ENCODE assay signal across 1 mouse cellular context in the genomic region with DNA sequence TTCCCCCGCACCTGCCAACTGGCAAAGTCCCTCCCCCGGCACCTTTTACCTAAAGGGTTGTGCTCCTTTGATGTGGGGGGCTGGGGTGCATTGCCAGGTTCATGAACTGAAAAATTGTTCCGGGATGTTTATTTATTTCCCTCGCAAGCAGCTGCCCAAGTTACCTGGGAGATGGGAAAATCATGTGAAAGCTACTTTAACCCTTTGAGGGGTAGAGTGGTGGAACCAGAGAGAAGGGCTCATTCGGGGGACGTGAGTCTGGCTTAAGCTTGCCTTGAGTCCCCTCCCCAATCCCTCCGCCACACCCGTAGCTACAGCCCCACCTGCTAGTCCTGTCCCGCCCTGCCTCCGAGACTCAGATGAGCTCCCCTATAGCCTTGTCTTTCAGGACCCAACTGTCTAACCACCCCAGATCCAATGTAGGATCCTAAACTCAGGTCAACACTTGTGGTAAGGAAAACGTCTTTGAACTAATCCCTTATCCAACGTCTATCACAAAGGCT.
TF ChIP-seq lines count a peak whose summit lies in the region.

No protein-coding gene starts in this region.

TF ChIP-seq in MEL, 35 proteins besides CTCF, POLR2A, EP300 and RAD21:
- TF ChIP-seq USF2 (IDR thresholded peaks at IDR 0.05; ENCODE audit: borderline replicate concordance in 1 of 2, insufficient read depth in 1 of 2, low read depth in 1 of 2, low read length in 2 of 2) (no peak), RCOR1 (IDR thresholded peaks at IDR 0.05; ENCODE audit: low read depth, low read length) (0 out of 2 replicates have a peak, but pooled peaks have one; percentile 19), HCFC1 (IDR thresholded peaks at IDR 0.05; ENCODE audit: low read depth, low read length) (no peak), KAT2A (conservative IDR thresholded peaks at IDR 0.05; ENCODE audit: low read depth, low read length) (no peak), E2F4 (IDR thresholded peaks at IDR 0.05; ENCODE audit: borderline replicate concordance, low read depth, low read length) (no peak), ELF1 (IDR thresholded peaks at IDR 0.05; ENCODE audit: low read depth, low read length) (no peak), CHD1 (IDR thresholded peaks at IDR 0.05; ENCODE audit: low read depth, low read length) (no peak), MAZ (IDR thresholded peaks at IDR 0.05; ENCODE audit: low read depth, low read length) (0 out of 2 replicates have a peak, but pooled peaks have one; percentile 16), MYC (IDR thresholded peaks at IDR 0.05; ENCODE audit: low read depth, low read length) (no peak), TBP (IDR thresholded peaks at IDR 0.05; ENCODE audit: low read depth, low read length) (0 out of 2 replicates have a peak, but pooled peaks have one; percentile 22), GATA1 (IDR thresholded peaks at IDR 0.05; ENCODE audit: low read depth, low read length) (no peak), USF1 (IDR thresholded peaks at IDR 0.05; ENCODE audit: low read depth, low read length) (no peak), TAL1 (IDR thresholded peaks at IDR 0.05; ENCODE audit: low read length) (no peak), MXI1 (IDR thresholded peaks at IDR 0.05; ENCODE audit: low read depth, low read length) (peak; percentile 55; the same call in 1 of the 2 replicates), BHLHE40 (IDR thresholded peaks at IDR 0.05; ENCODE audit: borderline replicate concordance, low read depth, low read length) (no peak), ZC3H11A (IDR thresholded peaks at IDR 0.05; ENCODE audit: low read depth, low read length) (no peak), SMC3 (IDR thresholded peaks at IDR 0.05; ENCODE audit: low read depth, low read length) (no peak), CHD2 (IDR thresholded peaks at IDR 0.05; ENCODE audit: low read length) (no peak), SIN3A (IDR thresholded peaks at IDR 0.05; ENCODE audit: low read length) (no peak), MYB (IDR thresholded peaks at IDR 0.05; ENCODE audit: low read depth, low read length) (no peak), ETS1 (IDR thresholded peaks at IDR 0.05; ENCODE audit: low read depth, low read length) (no peak), ZKSCAN1 (IDR thresholded peaks at IDR 0.05; ENCODE audit: low read depth, low read length) (no peak), ZMIZ1 (IDR thresholded peaks at IDR 0.05; ENCODE audit: low read depth, low read length) (peak; percentile 45; the same call in 1 of the 2 replicates), NELFE (IDR thresholded peaks at IDR 0.05; ENCODE audit: low read depth, low read length) (0 out of 2 replicates have a peak, but pooled peaks have one; percentile 20)
